Mouse (Mus musculus): ENCODE measurements around the gene 1700037H04Rik.
A peak's percentile ranks its signal among the peaks of the same experiment; 100 is the strongest.

The 1700037H04Rik gene

GRCm38 (mm10) chr2:131179246-131179886 lies 19.5 kb upstream of the 1700037H04Rik start:
- DNase-seq (ENCODE audit: low spot score) = peak; percentile 40

GRCm38 (mm10) chr2:131178828-131179245 lies 19.0 kb upstream of the 1700037H04Rik start:
- DNase-seq (ENCODE audit: low spot score) = no peak

GRCm38 (mm10) chr2:131177932-131178331 lies 18.1 kb upstream of the 1700037H04Rik start:
- DNase-seq (ENCODE audit: low spot score) = no peak

DNA sequence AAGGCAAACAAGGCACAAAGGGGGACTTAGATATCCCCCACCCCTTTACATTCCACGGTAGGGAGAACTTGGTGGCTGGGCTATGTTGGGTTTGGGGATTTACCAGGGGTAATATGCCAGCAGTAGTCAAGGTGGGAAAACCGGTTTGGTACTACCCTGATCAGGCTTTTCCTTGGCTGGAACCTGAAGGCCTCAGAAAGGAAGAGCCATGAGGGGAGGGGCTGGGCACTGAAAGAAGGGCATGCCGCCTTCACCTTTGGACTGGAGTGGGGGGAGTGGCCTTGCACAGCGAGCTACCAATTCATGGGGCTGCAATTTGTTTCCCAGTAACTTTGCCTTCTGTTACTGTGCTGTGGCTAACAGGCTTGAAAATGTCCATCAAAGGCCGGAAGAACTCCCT lies 16.6 kb upstream of the 1700037H04Rik start:
- DNase-seq (ENCODE audit: low spot score) = no peak

DNA sequence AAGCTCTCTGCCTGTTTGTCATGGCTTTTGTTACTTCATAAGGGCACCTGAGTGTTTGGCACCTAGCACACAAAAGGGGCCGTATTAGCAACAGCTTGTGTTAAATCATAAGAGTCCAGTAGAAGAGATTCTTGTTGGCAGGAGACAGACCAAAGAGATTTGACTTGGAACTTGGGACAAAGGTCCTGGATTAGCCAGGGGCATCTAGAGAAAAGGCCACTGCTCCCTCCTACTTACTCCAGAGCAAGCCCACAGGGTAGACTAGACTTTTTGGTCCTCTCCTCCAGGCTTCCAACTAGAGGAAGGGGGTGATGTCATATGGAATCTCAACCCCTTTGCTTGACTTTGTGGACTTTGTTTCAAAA lies 16.0 kb upstream of the 1700037H04Rik start:
- no peak for DNase-seq (ENCODE audit: low spot score)

DNA sequence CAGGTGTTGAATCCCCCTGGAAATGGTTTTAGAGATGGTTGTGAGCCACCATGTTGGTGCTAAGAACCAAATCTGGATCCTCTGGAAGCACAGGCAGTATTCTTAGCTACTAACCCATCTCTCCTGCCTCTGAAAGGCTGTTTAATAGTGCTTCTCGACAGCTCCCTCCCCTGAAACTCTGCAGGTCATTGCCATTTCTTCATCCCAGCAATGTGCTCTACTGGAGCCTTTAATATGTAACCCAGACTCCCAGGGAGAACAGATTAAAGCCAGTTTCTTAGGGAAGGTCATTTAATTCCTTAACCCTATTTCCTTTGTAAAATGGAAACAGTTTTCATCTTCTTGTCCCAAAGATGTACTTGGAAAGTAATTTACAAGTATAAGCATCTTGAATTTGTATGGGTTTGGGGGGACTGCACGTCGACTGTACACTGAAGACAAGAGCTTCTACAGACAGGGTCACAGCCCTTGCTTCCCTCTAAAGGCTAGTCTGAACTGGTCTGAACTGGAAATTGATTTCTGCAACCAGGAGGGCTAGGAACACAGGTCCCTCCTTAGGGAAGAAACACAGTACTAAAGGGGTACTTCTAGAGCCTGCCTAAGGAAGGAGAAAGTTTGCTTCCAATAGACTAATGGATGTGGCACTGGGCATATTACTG lies 15.5 kb upstream of the 1700037H04Rik start:
- DNase-seq (ENCODE audit: low spot score) = no peak

DNA sequence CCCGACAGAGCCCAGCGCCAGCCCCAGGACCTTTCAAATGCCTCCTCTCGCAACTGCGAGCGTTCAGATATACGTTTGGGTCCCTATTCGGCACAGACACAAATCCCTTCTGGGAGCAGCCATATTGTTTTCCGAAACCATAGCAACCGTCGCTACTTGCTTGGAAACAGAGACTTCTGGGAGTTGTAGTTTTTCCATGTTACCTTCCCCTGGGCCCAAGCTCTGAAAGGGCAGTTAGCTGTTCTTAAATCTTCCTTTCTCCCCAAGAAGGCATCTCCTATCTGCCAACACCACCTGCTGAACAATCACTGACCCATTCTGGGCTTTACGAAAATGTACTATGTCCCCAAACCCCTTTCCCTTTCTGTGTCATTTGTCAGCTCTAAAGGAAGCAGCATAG lies 14.8 kb upstream of the 1700037H04Rik start:
- DNase-seq (ENCODE audit: low spot score) = peak; percentile 40

DNA sequence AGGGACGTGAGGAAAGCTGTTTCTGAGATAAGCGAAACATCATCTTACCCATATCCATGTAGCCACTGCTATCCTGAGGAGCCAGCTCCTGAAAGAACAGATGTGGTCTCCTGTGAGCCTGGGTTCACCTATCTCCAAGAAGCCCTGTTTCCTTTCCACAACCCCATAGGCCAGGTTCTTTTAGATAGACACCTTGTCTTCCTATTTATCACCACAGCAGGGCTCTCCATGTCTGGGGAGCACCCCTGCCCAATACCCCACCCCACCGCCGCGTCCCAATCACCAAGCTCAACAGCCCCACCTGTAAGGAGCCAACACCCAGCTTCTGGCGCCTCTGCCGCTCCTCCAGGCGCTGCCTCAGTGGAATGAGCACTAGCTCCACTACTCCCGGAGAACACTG lies 12.4 kb upstream of the 1700037H04Rik start:
- no peak for DNase-seq (ENCODE audit: low spot score)

- DNase-seq (ENCODE audit: low spot score) = no peak
Measured at GRCm38 (mm10) chr2:131171401-131172104, 11.7 kb upstream of the 1700037H04Rik start.

DNA sequence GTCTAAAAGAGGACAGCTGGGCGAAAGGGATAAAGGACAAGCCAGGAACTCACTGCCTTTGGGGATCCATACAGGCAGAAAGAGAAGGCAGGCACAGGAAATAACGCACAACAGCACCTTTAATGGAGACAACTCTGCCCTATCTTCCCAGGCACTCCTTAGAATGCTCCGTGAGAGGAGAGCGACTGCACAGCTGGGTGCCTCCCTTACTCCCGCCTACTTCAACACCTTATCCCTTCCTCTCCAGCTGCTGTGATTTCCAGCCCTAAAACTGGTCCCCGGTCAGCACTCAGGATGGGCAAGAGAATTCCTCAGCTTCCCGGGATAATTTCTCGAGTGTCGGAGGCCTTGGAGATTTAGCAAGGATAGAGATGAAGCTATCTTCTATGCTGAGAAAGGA lies 11.1 kb upstream of the 1700037H04Rik start:
- no peak for DNase-seq (ENCODE audit: low spot score)

- DNase-seq (ENCODE audit: low spot score) = no peak
Measured at GRCm38 (mm10) chr2:131168914-131169313, 9.0 kb upstream of the 1700037H04Rik start.

- no peak for DNase-seq (ENCODE audit: low spot score)
Measured at GRCm38 (mm10) chr2:131167984-131168383, 8.1 kb upstream of the 1700037H04Rik start.

DNA sequence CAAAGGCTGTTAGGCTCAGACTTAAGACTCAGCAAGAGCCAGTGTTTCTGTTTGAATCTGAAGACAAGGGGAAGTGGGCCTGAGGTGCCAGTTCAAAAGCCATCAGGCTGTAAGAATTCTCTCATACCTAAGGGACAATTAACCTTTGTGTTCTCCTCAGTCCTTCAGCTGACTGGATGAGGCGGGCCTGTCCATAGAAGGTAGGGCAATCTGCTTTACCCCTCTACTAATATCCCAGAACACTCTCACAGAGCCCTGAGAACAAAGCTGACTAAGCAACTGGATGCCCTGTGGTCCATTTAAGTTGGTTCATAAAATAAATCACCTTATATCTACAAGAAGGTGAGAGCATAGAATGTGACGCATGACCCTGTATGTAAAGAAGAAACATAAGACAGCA lies 6.3 kb upstream of the 1700037H04Rik start:
- no peak for DNase-seq (ENCODE audit: low spot score)

DNA sequence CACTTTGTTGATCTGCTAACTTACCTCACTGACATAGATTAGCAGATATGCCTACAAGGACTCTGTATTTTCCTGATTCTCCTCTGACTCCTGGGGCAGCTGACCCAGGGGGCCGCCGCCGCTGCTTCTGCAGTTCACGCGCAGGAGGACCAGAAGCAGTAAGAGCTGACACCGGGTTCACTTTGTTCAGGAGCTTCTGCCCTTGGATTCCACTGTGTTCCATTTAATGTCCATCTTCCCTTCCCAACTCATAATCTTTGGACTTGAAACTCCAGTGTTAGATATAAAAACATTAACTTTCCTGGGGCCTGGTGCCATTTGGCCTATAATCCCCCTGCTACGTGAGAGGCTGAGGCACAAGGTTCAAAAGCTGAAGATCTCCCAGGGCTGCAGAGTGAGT lies 4.0 kb upstream of the 1700037H04Rik start:
- no peak for DNase-seq (ENCODE audit: low spot score)

DNA sequence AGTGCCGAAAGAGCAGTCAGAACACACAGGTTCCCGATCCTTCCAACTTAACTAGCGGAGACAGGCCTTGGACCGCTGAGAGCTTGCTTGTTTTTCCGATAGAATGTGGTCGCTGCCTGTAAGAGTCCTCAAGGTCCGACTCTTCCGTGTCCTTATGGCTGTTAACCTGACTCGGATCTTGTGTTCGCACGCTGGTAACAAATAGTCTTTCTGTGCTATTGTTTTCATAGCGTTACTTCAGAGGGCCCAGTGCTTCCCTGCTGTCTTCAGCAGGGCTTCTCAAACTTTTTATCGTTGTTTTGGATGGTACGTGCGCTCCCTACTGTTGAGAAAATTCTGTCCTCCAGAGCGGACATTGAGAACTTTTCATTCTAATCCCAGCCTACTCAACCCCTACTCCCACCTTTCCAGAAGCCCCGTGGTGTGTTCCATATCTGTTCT lies 810 bp upstream of the 1700037H04Rik start:
- DNase-seq (ENCODE audit: low spot score) = no peak

DNA sequence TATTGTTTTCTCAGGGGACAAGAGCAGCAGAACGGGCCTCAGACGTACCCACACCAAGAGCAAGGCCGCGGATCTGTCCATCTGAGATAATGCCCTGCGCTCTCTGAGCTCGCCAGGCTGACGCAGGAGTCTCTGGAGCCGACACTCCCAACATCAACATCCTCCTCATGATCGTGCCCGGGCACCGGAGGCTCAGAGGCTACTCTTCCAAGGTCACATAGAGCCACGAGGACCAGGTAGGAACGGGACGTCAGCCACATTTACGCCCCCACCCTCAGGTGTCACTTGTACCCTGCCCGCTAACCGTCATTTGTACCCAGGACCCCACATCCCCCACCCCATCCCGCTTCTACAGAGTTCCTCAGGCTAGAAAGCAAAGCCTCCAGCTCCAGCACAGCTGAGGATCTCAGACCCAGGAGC lies 380 bp downstream of the 1700037H04Rik start:
- peak; percentile 66 for DNase-seq (ENCODE audit: low spot score)

- no peak for DNase-seq (ENCODE audit: low spot score)
Measured at GRCm38 (mm10) chr2:131156987-131157386, 2.9 kb downstream of the 1700037H04Rik start.

DNA sequence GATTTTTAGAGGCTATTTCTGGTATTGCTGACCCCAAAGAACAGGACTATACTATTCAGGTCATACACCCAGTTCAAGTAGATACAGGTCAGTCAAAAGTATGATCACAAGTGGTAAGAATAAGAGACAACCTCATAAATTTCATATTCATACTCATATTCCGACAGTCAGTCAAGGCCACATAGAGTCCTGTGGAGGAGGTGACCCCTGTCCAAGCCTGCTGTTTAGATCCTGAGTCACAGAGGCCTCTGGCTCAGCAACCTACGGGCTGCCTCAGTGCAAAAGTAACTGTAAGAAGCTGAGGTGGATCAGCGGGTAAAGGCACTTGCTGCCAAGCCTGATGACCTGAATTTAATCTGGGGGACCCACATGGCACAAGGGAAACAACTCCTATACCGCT lies 5.8 kb downstream of the 1700037H04Rik start:
- no peak for DNase-seq (ENCODE audit: low spot score)

- DNase-seq (ENCODE audit: low spot score) = no peak
Measured at GRCm38 (mm10) chr2:131152166-131152730, 7.6 kb downstream of the 1700037H04Rik start.

- no peak for DNase-seq (ENCODE audit: low spot score)
Measured at GRCm38 (mm10) chr2:131149254-131149578, 10.7 kb downstream of the 1700037H04Rik start.

- no peak for DNase-seq (ENCODE audit: low spot score)
Measured at GRCm38 (mm10) chr2:131148353-131149253, 11.3 kb downstream of the 1700037H04Rik start.

DNA sequence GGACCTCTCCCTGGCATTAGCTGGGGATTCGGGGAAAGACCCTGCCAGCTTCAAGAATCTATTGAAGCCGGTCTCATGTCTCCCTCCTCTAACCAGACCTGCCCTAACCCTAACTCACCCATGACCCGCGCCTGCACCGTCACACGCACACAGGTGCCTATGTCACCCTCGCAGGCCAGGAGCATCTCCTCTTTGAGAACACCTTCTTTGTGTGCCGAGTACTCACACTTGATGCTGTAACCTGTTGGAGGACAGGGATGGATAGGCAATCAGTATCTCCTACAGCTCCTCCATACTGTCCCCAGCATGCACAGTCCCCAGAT lies 12.9 kb downstream of the 1700037H04Rik start:
- no peak for DNase-seq (ENCODE audit: low spot score)
